10 mouse cellular contexts compared by ENCODE assay signal in the genomic region with DNA sequence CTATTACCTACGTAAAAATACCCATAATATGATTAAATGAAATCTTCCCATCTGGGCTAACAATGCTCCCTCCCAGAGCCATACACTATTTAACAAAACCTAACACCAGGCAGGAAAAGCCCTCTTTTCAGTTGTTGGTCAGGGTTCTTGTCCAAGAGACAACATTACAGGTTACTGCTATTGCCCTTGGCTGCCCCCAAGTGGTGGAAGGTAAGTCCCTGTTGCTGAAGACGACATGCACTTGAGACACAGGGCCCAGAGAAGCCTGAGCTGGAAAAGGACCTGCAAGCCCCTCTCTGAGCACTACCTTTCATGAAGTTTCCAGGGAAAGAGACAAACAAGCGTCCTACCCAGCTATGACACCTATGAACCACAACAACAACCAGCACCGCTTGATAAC. TPM values are rescaled to one million over a fixed set of nuclear protein-coding genes. Genes with fewer than 3 reads are reported as not detected.
DNase-seq lines count a peak whose midpoint lies in the region; ATAC-seq lines count a peak whose summit lies in the region.
"Had no signal": no experiment of that assay in that cellular context is flagged by ENCODE, and none has a peak within 500 bp of the region (broad histone marks: within the 10 kb centered on the region; RNA-seq: fewer than 3 reads in every experiment).

No protein-coding gene starts in this region.

- no peaks in the 10 kb centered on the region for H3K27me3 ChIP-seq in hindbrain, embryonic 14.5 days (ENCODE audit: control insufficient read depth, insufficient read depth, low read length)
- H3K27me3 ChIP-seq in hindbrain, embryonic 13.5 days: no peaks in the 10 kb centered on the region
- H3K27me3 ChIP-seq in embryonic facial prominence, embryonic 10.5 days (replicated peaks; ENCODE audit: low read depth, poor library complexity, severe bottlenecking): no peaks in the 10 kb centered on the region
- H3K27me3 ChIP-seq: embryonic facial prominence, embryonic 12.5 days; liver, embryonic 15.5 days had no signal

- no peak overlapping the region for H3K4me3 ChIP-seq in hindbrain, embryonic 14.5 days (replicated peaks; ENCODE audit: low read length)
- H3K4me3 ChIP-seq in hindbrain, embryonic 13.5 days: no peak overlapping the region
- H3K4me3 ChIP-seq in embryonic facial prominence, embryonic 10.5 days: no peak overlapping the region
- H3K4me3 ChIP-seq: embryonic facial prominence, embryonic 12.5 days; liver, embryonic 15.5 days had no signal

- peaks cover 28% of the 10 kb centered on the region for H3K36me3 ChIP-seq in hindbrain, embryonic 14.5 days (replicated peaks; ENCODE audit: control insufficient read depth, insufficient read depth)
- H3K36me3 ChIP-seq in hindbrain, embryonic 13.5 days: peaks cover 36% of the 10 kb centered on the region
- peaks cover 40% of the 10 kb centered on the region for H3K36me3 ChIP-seq in embryonic facial prominence, embryonic 10.5 days (replicated peaks)

- H3K9me3 ChIP-seq in hindbrain, embryonic 14.5 days (ENCODE audit: control insufficient read depth, low read length): no peaks in the 10 kb centered on the region
- H3K9me3 ChIP-seq in hindbrain, embryonic 13.5 days: no peaks in the 10 kb centered on the region
- H3K9me3 ChIP-seq in embryonic facial prominence, embryonic 10.5 days: no peaks in the 10 kb centered on the region
- H3K9me3 ChIP-seq: embryonic facial prominence, embryonic 12.5 days; liver, embryonic 15.5 days had no signal

- H3K4me1 ChIP-seq in hindbrain, embryonic 14.5 days (replicated peaks; ENCODE audit: control insufficient read depth, insufficient read depth, low read length): no peaks in the 10 kb centered on the region
- 0 out of 2 replicates have a peak, but pooled peaks cover 4% of the 10 kb centered on the region for H3K4me1 ChIP-seq in hindbrain, embryonic 13.5 days (replicated peaks)
- no peaks in the 10 kb centered on the region for H3K4me1 ChIP-seq in embryonic facial prominence, embryonic 10.5 days

- no peak for ATAC-seq in hindbrain, embryonic 14.5 days (ENCODE audit: low FRiP score)
- no peak for ATAC-seq in hindbrain, embryonic 13.5 days (ENCODE audit: low FRiP score)
- ATAC-seq in CD4-positive, CD25-positive, alpha-beta regulatory T cell, adult 4 months: peak; percentile 37

- H3K9ac ChIP-seq in hindbrain, embryonic 14.5 days: no peak overlapping the region
- H3K9ac ChIP-seq in hindbrain, embryonic 13.5 days: no peak overlapping the region
- H3K9ac ChIP-seq: embryonic facial prominence, embryonic 12.5 days; liver, embryonic 15.5 days had no signal

- intact Hi-C loops in left cerebral cortex, postnatal 25 days (cut with DNase I): no loop called here

- H3K4me2 ChIP-seq in hindbrain, embryonic 14.5 days (replicated peaks): no peak overlapping the region
- H3K4me2 ChIP-seq in hindbrain, embryonic 13.5 days: no peak overlapping the region
- H3K4me2 ChIP-seq: embryonic facial prominence, embryonic 12.5 days; liver, embryonic 15.5 days had no signal

- H3K27ac ChIP-seq in hindbrain, embryonic 14.5 days: no peak overlapping the region
- H3K27ac ChIP-seq in hindbrain, embryonic 13.5 days: no peak overlapping the region
- H3K27ac ChIP-seq in embryonic facial prominence, embryonic 10.5 days (replicated peaks): no peak overlapping the region
- H3K27ac ChIP-seq: embryonic facial prominence, embryonic 12.5 days; liver, embryonic 15.5 days had no signal

- DNase-seq in hindbrain, embryonic 14.5 days (ENCODE audit: low spot score): peak; percentile 67
- DNase-seq in adrenal gland, adult 8-10 months: peak; percentile 12
- DNase-seq in embryonic facial prominence, embryonic 10.5 days (ENCODE audit: low spot score): peak; percentile 53
- DNase-seq in left cerebral cortex, postnatal 25 days (ENCODE audit: low spot score in 2 of 2): peak; percentile 48 to 63
- DNase-seq in ovary, postnatal 14 days (ENCODE audit: low spot score): peak; percentile 36
- DNase-seq in urinary bladder, postnatal 36 days (ENCODE audit: low spot score in 2 of 2): peak; percentile 33 to 40

- WGBS in hindbrain, embryonic 14.5 days: 51% methylated on average over 4 of the region's 4 CpGs
- 54% methylated on average over 4 of the region's 4 CpGs for WGBS in hindbrain, embryonic 13.5 days
- 55% methylated on average over 4 of the region's 4 CpGs for WGBS in embryonic facial prominence, embryonic 10.5 days

RNA-seq across cellular contexts. Expression of a gene that starts 6.5 kb away (rescaled TPM):
- polyA plus RNA-seq in hindbrain, embryonic 14.5 days (2014; fragmentation: Nextera tagmentation; extraction: Ambion mirVana): 21.1 and 24.4 TPM in 2 replicates
- polyA plus RNA-seq in hindbrain, embryonic 13.5 days (2015; fragmentation: Nextera tagmentation; extraction: Ambion mirVana): 22.5 and 23.0 TPM in 2 replicates
- 10 to 100 TPM in 1 of 2 experiments, 1 to 10 TPM in 1; 7.4 to 14.7 TPM for polyA plus RNA-seq in CD4-positive, CD25-positive, alpha-beta regulatory T cell, adult 4 months (2017; shearing (Covaris generic))
- total RNA-seq in adrenal gland, adult 8-10 months (2022): 10 to 100 TPM; 31.8 to 48.8 (median 40.1) TPM
- 22.0 and 23.0 TPM in 2 replicates for polyA plus RNA-seq in embryonic facial prominence, embryonic 10.5 days (2016; fragmentation: Nextera tagmentation; extraction: Ambion mirVana)
- total RNA-seq in left cerebral cortex, postnatal 25 days (2021): 10 to 100 TPM; 39.4 to 40.9 TPM

RNA-seq across cellular contexts. Expression of a gene that starts 46.0 kb away (rescaled TPM):
- polyA plus RNA-seq in hindbrain, embryonic 14.5 days (2014; fragmentation: Nextera tagmentation; extraction: Ambion mirVana): 33.2 and 44.3 TPM in 2 replicates
- 54.9 and 57.3 TPM in 2 replicates for polyA plus RNA-seq in hindbrain, embryonic 13.5 days (2015; fragmentation: Nextera tagmentation; extraction: Ambion mirVana)
- 1 to 10 TPM; 1.1 to 1.8 TPM for polyA plus RNA-seq in CD4-positive, CD25-positive, alpha-beta regulatory T cell, adult 4 months (2017; shearing (Covaris generic))
- 10 to 100 TPM; 18.0 to 29.3 (median 22.4) TPM for total RNA-seq in adrenal gland, adult 8-10 months (2022)
- 111 and 124 TPM in 2 replicates for polyA plus RNA-seq in embryonic facial prominence, embryonic 10.5 days (2016; fragmentation: Nextera tagmentation; extraction: Ambion mirVana)
- total RNA-seq in left cerebral cortex, postnatal 25 days (2021): 10 to 100 TPM; 27.7 to 33.5 TPM

Comparison
In these comparisons a context has a peak if more than half of its experiments do, and no peak if none do; other contexts are left out.
1. DNase-seq: peak in every context shown above with its lines; median percentile 67 in hindbrain, embryonic 14.5 days; 56 in left cerebral cortex, postnatal 25 days; 53 in embryonic facial prominence, embryonic 10.5 days; 36 in urinary bladder, postnatal 36 days; 36 in ovary, postnatal 14 days; 12 in adrenal gland, adult 8-10 months.
2. RNA of a gene that starts 46.0 kb away (polyA plus RNA-seq): 111 to 124 TPM in embryonic facial prominence, embryonic 10.5 days, 54.9 to 57.3 TPM in hindbrain, embryonic 13.5 days and 33.2 to 44.3 TPM in hindbrain, embryonic 14.5 days; 1.1 to 1.8 TPM in CD4-positive, CD25-positive, alpha-beta regulatory T cell, adult 4 months; every median in the first group is over 10 times any median in the second.